Mouse (Mus musculus) cerebellum, adult 9-11 months (tissue): ENCODE measurements around the gene Slc26a8.
"Not testable (repeated sequence)": the region's sequence is repeated elsewhere in the genome, so short reads cannot be mapped to it uniquely, and the experiment has no call there.

Source experiments
- DNase-seq: peaks from one replicate; pipeline ENCODE4 v3.0.0; 2022

Gene Slc26a8

GRCm38 (mm10) chr17:28689586-28690283, at the start of gene Slc26a8:
TSS of gene Slc26a8 (minus strand) at chr17:28690233.
- peak; percentile 63 for DNase-seq

GRCm38 (mm10) chr17:28739244-28739643, 49.2 kb upstream of the Slc26a8 start:
- DNase-seq: no peak

- DNase-seq: no peak
These were observed 47.9 kb upstream of the Slc26a8 start for GRCm38 (mm10) chr17:28737973-28738372.

GRCm38 (mm10) chr17:28736486-28736885, 46.5 kb upstream of the Slc26a8 start:
- DNase-seq: no peak

- DNase-seq: no peak
These were observed 45.5 kb upstream of the Slc26a8 start for GRCm38 (mm10) chr17:28735317-28736105.

- DNase-seq: not testable (repeated sequence)
These were observed 37.5 kb upstream of the Slc26a8 start for GRCm38 (mm10) chr17:28727511-28727910.

- DNase-seq: no peak
These were observed 35.8 kb upstream of the Slc26a8 start, which contains the start of gene AC170998.1 for GRCm38 (mm10) chr17:28725783-28726182. TSS of gene AC170998.1 (plus strand) at chr17:28726083.

GRCm38 (mm10) chr17:28717535-28717934, 27.5 kb upstream of the Slc26a8 start:
- DNase-seq: no peak

- no peak for DNase-seq
These were observed 26.0 kb upstream of the Slc26a8 start for GRCm38 (mm10) chr17:28715832-28716548.

GRCm38 (mm10) chr17:28714006-28714405, 24.0 kb upstream of the Slc26a8 start:
- DNase-seq: no peak

- DNase-seq: no peak
These were observed 22.3 kb upstream of the Slc26a8 start for GRCm38 (mm10) chr17:28712305-28712704.

GRCm38 (mm10) chr17:28711237-28711636, 21.2 kb upstream of the Slc26a8 start:
- DNase-seq: no peak

GRCm38 (mm10) chr17:28710291-28710688, 20.3 kb upstream of the Slc26a8 start:
- DNase-seq: no peak

- no peak for DNase-seq
These were observed 19.7 kb upstream of the Slc26a8 start for GRCm38 (mm10) chr17:28709552-28710290.

GRCm38 (mm10) chr17:28708989-28709388, 19.0 kb upstream of the Slc26a8 start:
- no peak for DNase-seq

- no peak for DNase-seq
These were observed 17.8 kb upstream of the Slc26a8 start for GRCm38 (mm10) chr17:28707816-28708215.

GRCm38 (mm10) chr17:28707136-28707627, 17.1 kb upstream of the Slc26a8 start:
- no peak for DNase-seq

GRCm38 (mm10) chr17:28706697-28707096, 16.7 kb upstream of the Slc26a8 start:
- DNase-seq: no peak

- DNase-seq: no peak
These were observed 12.6 kb upstream of the Slc26a8 start for GRCm38 (mm10) chr17:28702646-28703045.

GRCm38 (mm10) chr17:28701737-28702136, 11.7 kb upstream of the Slc26a8 start:
- no peak for DNase-seq

- DNase-seq: no peak
These were observed 11.1 kb upstream of the Slc26a8 start for GRCm38 (mm10) chr17:28701171-28701570.

- no peak for DNase-seq
These were observed 9.8 kb upstream of the Slc26a8 start for GRCm38 (mm10) chr17:28699789-28700188.

GRCm38 (mm10) chr17:28698672-28699071, 8.6 kb upstream of the Slc26a8 start:
- DNase-seq: no peak
